Mouse (Mus musculus): ENCODE results near the gene Atp6v1a.

- TF ChIP-seq CTCF (IDR thresholded peaks at IDR 0.05; ENCODE audit: low read depth, low read length) (no peak), TAL1 (conservative IDR thresholded peaks at IDR 0.05; ENCODE audit: low read depth, low read length) (no peak)
Observed at GRCm38 (mm10) chr16:44187172-44187571, 47.7 kb upstream of the Atp6v1a start.

Measured in G1E (cell line).